Mouse (Mus musculus) hindbrain, embryonic 16.5 days (tissue): ENCODE data around the gene Ckap2. TPM values are rescaled to one million over a fixed set of nuclear protein-coding genes. Genes with fewer than 3 reads are reported as not detected.
A peak's percentile ranks its signal among the peaks of the same experiment; 100 is the strongest.

Experiments
- ATAC-seq: fragments of 200-750 bp; cut with Nextera tagmentation; 2 replicates; pipeline ENCODE4 v1.8.0; 2017; ENCODE audit warnings: moderate TSS enrichment, moderate library complexity
- H3K27ac ChIP-seq: fragments of 300-500 bp; sonication (generic); 2 replicates; pipeline ENCODE4 v1.5.1; 2014; ENCODE audit warnings: low read depth, mild to moderate bottlenecking, control low read depth, low read length, moderate library complexity
- H3K27me3 ChIP-seq: fragments of 300-500 bp; sonication (generic); replicated peaks from 2 replicates; pipeline ENCODE4 v1.6.1; 2014; ENCODE audit warnings: low read length; ENCODE audit not compliant: control insufficient read depth, insufficient read depth
- H3K36me3 ChIP-seq: fragments of 300-500 bp; sonication (generic); 2 replicates; pipeline ENCODE4 v1.6.1; 2014; ENCODE audit warnings: mild to moderate bottlenecking, low read length, moderate library complexity, mixed read lengths; ENCODE audit not compliant: control insufficient read depth, insufficient read depth
- H3K4me1 ChIP-seq: fragments of 300-500 bp; sonication (generic); 2 replicates; pipeline ENCODE4 v1.6.1; 2014; ENCODE audit warnings: low read depth, low read length; ENCODE audit not compliant: control insufficient read depth, insufficient read depth
- H3K4me2 ChIP-seq: fragments of 300-500 bp; sonication (generic); 2 replicates; pipeline ENCODE4 v1.6.1; 2014; ENCODE audit warnings: mild to moderate bottlenecking, low read length, control low read depth, moderate library complexity
- H3K4me3 ChIP-seq: fragments of 300-500 bp; sonication (generic); 2 replicates; pipeline ENCODE4 v1.5.1; 2014; ENCODE audit warnings: mild to moderate bottlenecking, low read length, control low read depth, moderate library complexity
- H3K9ac ChIP-seq: fragments of 300-500 bp; sonication (generic); 2 replicates; pipeline ENCODE4 v1.6.1; 2014; ENCODE audit warnings: low read depth, mild to moderate bottlenecking, control low read depth, low read length, moderate library complexity
- H3K9me3 ChIP-seq: fragments of 300-500 bp; sonication (generic); 2 replicates; pipeline ENCODE4 v1.6.1; 2014; ENCODE audit warnings: mild to moderate bottlenecking, low read length, moderate library complexity; ENCODE audit not compliant: control insufficient read depth
- WGBS: fragments of 180-500 bp; shearing (Covaris S2); extraction: QIAGEN DNeasy Blood & Tissue Kit; methylation state at CpG from one replicate; pipeline ENCODE4 v1.1.7; 2014; 5-methylcytosine and 5-hydroxymethylcytosine counted together
- polyA plus RNA-seq: library from polyadenylated mRNA; unstranded; fragments of >200 nt; fragmentation: Nextera tagmentation; extraction: Ambion mirVana; gene quantifications from 2 replicates; pipeline ENCODE4 v1.2.1, GENCODE M21; 2015

Ckap2 gene
- polyA plus RNA-seq, 1 experiment from 2014 or later = 12.8 TPM

DNA sequence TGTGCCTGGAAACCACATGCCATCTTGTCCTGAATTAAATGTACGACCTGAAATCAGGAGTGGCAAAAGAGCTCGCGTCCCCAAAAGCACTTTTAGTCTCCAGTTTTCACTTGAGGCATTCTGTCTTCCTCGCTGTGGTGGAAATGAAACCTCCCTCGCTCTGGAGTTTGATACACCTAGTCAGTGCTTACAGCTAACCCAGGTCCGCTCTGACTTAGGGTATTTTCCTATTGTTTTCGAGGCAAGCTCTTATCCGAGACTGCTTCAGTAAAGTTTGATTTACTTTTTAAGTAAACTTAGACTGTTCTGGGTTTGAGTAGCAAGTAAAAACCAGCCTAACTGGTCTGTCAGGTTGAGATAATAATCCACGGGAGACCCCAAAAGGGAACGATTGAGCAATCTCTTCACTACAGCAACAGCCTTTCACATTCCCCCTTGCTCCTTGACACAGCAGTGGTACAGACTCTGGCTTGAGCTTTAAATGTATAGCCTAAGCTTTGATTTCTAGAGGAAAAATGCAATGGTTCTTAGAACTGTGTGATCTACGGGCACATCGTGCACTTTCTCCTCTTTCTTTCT lies 7.9 kb upstream of the Ckap2 start:
- no peaks in the 10 kb centered on the region for H3K27me3 ChIP-seq
- H3K4me3 ChIP-seq = peak overlapping the region; percentile 96
- H3K4me2 ChIP-seq = peak overlapping the region; percentile 64
- no peaks in the 10 kb centered on the region for H3K9me3 ChIP-seq
- no peaks in the 10 kb centered on the region for H3K36me3 ChIP-seq
- 12% methylated on average over 12 of the region's 12 CpGs for WGBS
- peak overlapping the region; percentile 99 for H3K9ac ChIP-seq
- peak; percentile 22; the same call in 1 of the 2 replicates for ATAC-seq
- H3K4me1 ChIP-seq = peaks cover 6% of the 10 kb centered on the region
- peak overlapping the region; percentile 97 for H3K27ac ChIP-seq

DNA sequence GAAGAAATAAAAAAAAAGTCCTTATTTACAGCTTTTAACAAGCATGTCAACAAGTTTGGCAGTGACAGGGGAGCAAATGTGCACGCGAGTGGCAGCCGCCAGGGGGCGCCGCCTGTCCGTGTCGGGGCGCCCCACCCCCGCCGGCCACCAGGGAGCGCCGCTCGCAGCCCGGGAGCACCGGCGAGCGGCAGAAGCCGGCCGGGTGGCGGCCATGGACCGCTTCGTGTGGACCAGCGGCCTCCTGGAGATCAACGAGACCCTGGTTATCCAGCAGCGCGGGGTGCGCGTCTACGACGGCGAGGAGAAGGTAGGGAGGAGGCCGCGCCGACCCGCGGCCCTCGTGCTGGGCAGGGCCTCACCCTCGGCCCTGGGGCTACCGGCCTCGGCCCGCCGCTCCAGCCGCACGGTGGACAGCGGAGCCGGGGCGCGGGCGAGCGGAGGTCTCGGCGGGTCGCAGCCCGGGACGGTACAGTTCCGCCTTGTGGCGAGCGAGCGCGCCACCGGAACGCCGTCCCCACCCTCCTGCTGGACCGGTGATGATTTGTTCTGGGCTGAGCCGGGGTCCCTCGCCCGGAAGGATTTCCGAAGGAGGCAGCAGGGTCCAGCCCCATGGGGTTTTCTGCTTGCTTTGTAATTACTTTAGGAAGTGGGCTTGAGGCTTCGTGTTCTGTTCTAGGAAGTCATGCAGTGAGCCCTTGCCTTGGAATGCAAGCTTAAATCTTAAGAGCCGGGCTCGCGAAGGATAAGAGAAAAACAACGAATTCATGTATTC lies 7.2 kb upstream of the Ckap2 start, which contains the start of gene Vps36:
Gene Vps36 (plus strand): TSS at position 150 of the 772 bp plus-strand sequence.
- H3K4me2 ChIP-seq = peak within 1 kb of the TSS; percentile 64
- peak; percentile 96 for ATAC-seq
- H3K27ac ChIP-seq = peak within 1 kb of the TSS; percentile 97
- WGBS = under 1% methylated on average over 61 of the region's 73 CpGs
- no peaks in the 10 kb centered on the region for H3K36me3 ChIP-seq
- no peaks in the 10 kb centered on the region for H3K9me3 ChIP-seq
- H3K27me3 ChIP-seq = no peaks in the 10 kb centered on the region
- peaks cover 6% of the 10 kb centered on the region for H3K4me1 ChIP-seq
- H3K4me3 ChIP-seq = peak within 1 kb of the TSS; percentile 96
- H3K9ac ChIP-seq = peak within 1 kb of the TSS; percentile 99

DNA sequence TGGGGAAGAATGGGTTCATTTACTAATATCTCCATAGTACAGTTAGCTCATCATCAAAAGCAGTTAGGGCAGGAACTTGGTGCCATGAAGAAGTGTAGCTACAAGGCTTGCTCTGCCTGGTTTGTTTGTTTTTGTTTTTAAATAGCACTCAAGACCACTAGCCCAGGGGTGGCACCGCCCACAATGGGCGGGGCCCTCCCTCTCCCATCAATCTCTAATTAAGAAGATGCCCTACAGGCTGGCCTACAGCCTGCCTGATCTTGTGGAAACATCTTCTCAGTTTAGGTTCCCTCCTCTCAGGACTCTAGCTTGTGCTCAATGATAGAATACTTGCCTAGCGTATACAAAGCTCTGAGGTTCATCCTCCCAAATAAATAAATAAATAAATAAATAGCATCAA lies 735 bp downstream of the Ckap2 start:
- peaks cover 5% of the 10 kb centered on the region for H3K4me1 ChIP-seq
- no peaks in the 10 kb centered on the region for H3K27me3 ChIP-seq
- peak; percentile 28 for ATAC-seq
- peak overlapping the region; percentile 90 for H3K4me3 ChIP-seq
- no peaks in the 10 kb centered on the region for H3K36me3 ChIP-seq
- no peaks in the 10 kb centered on the region for H3K9me3 ChIP-seq
- H3K9ac ChIP-seq = no peak overlapping the region
- WGBS = 0% methylated on average over 3 of the region's 3 CpGs
- peak overlapping the region; percentile 62 for H3K4me2 ChIP-seq
- no peak overlapping the region for H3K27ac ChIP-seq

DNA sequence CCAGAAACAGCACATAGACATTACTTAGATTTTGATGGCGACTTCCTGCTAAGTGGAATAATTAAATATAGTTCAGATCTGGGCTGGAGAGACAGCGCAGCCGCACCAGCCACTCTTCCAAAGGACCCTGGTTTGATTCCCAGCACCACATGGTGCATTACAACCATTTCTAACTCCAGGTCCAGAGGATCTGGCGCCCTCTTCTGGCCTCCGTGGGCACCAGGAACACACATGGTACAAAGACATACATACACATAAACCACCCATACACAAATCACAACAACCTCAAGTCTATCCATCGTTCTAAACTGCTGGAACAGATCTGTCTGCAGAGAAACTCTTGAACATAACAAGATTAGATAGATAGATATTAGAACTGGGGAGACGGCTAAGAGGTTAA lies 9.7 kb downstream of the Ckap2 start:
- WGBS = 98% methylated on average over 7 of the region's 7 CpGs
- no peak overlapping the region for H3K27ac ChIP-seq
- no peaks in the 10 kb centered on the region for H3K27me3 ChIP-seq
- H3K9me3 ChIP-seq = no peaks in the 10 kb centered on the region
- H3K36me3 ChIP-seq = no peaks in the 10 kb centered on the region; the same call in 1 of the 2 replicates
- H3K4me3 ChIP-seq = no peak overlapping the region
- H3K4me2 ChIP-seq = no peak overlapping the region
- H3K9ac ChIP-seq = no peak overlapping the region
- no peaks in the 10 kb centered on the region for H3K4me1 ChIP-seq
- no peak for ATAC-seq

DNA sequence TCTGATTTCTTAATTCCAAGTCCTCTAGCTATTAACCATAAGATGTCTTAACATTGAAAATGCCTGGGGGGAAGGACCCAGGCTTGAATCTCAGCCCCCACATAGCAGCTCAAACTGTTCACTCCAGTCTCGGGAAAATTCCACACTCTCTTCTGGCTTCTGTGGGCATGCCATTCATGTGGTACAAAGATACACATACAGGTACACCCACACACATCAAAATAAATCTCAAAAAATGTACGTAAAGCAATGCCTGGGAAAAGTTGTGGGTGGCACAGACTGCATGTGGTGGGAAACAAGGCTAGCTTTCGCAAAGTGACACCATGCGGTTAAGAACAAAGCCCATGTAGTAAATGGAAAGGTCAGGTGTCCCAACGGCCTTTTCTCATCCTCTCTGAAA lies 16.5 kb downstream of the Ckap2 start:
- H3K4me1 ChIP-seq = peaks cover 2% of the 10 kb centered on the region
- 89% methylated on average over 5 of the region's 5 CpGs for WGBS
- no peak overlapping the region for H3K4me2 ChIP-seq
- H3K9ac ChIP-seq = no peak overlapping the region
- ATAC-seq = no peak
- H3K4me3 ChIP-seq = no peak overlapping the region
- H3K27me3 ChIP-seq = no peaks in the 10 kb centered on the region
- H3K9me3 ChIP-seq = no peaks in the 10 kb centered on the region
- H3K36me3 ChIP-seq = peaks cover 3% of the 10 kb centered on the region; the same call in 1 of the 2 replicates
- no peak overlapping the region for H3K27ac ChIP-seq

DNA sequence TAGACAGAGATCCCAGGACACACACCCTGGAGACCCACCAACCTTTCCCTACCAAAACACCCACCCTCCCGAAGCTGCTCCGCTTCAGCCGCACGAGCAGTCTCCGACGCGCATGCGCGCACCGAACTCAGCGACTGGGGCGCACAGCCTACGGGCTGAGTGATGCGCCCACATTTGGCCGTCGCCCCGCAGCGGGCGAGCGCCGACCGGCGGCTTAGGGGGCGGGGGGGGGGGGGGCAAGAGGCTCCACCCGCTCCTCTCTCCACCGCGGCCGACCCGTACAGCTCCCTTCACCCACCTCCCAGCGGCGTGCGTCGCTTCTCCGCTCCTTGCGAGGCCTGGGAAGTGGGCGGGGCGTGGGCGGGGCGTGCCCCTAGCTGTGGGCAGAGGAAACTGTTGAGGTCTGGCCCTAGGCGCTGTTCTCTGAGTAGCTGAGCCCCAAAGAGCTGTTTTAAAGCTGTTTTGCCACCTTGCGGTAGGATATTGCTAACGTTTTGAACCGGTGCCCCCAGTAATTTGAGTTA lies 19.5 kb downstream of the Ckap2 start, which contains the start of gene Nek3:
Gene Nek3 (minus strand): TSS at position 356 of the 524 bp plus-strand sequence.
- Histone ChIP-seq H3K4me1 (peaks cover 2% of the 10 kb centered on the region), H3K9ac (peak within 1 kb of the TSS; percentile 73), H3K36me3 (peaks cover 3% of the 10 kb centered on the region; the same call in 1 of the 2 replicates), H3K4me3 (peak within 1 kb of the TSS; percentile 59), H3K27ac (peak within 1 kb of the TSS; percentile 84), H3K4me2 (peak within 1 kb of the TSS; percentile 57), H3K27me3 (no peaks in the 10 kb centered on the region), H3K9me3 (no peaks in the 10 kb centered on the region)
- WGBS = 1% methylated on average over 25 of the region's 43 CpGs
- ATAC-seq = peak; percentile 99

DNA sequence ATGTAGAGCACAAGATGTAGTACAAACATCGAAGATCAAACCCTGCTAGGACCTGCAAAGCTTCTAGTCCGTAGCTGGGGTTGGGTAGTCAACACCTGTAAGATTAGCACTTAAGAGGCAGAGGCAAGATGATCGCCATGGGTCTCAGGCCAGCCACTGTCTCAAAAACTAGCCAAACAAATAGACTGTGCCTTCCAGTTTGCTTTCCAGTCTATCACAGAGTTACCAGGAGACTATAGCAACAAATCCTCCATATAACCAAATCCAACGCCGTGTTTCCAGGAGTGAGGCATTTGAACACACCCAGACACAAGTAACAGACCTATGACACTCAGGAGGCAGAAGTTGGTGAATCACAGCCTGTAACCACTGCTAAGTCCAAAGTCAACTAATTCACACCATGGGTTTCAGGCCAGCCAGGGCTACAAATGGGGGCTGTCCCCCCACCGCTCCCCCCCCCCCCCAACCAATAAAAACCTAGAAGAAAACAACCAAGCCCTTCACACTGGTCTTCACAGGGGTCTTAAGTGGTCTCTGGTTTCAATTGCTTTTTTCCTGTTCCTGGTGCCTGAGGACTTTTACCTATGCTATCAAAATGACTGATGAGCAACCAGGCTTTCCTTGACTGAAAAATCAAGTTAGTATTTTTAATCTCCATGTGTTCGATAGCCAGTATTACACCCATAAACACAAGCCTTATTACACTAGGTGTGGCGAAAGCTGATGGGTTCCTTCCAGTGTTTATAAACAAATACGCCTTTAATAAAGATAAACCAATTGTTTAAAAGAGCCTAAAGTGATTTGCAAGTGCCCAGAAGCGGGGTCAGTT lies 20.2 kb downstream of the Ckap2 start:
- peak; percentile 57 for ATAC-seq
- Histone ChIP-seq H3K36me3 (peaks cover 3% of the 10 kb centered on the region; the same call in 1 of the 2 replicates), H3K9ac (peak overlapping the region; percentile 73), H3K9me3 (no peaks in the 10 kb centered on the region), H3K27me3 (no peaks in the 10 kb centered on the region), H3K4me2 (peak overlapping the region; percentile 57), H3K27ac (peak overlapping the region; percentile 84; the same call in 1 of the 2 replicates), H3K4me1 (peaks cover 2% of the 10 kb centered on the region), H3K4me3 (peak overlapping the region; percentile 59)
- WGBS = 52% methylated on average over 10 of the region's 10 CpGs

DNA sequence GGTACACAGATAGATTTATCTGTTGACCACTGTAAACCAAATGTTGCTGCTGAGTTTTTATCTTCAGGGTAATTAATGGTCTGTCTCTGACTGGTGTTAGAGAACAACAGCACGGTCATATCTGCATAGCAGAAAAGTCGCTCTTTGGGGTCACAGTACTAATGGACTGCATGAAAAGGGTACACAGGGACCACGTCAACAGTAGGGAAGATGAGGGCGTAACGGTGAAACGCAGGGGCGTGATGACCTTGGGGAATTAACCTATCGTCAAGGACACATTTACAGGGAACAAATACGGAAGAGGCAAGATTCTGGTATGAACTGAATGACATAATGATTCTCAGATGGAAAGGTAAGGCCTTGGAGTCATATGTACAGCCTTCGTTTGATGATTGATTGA lies 21.2 kb downstream of the Ckap2 start:
- peaks cover 2% of the 10 kb centered on the region for H3K4me1 ChIP-seq
- H3K9ac ChIP-seq = no peak overlapping the region
- WGBS = 91% methylated on average over 10 of the region's 10 CpGs
- no peak for ATAC-seq
- no peak overlapping the region for H3K4me3 ChIP-seq
- H3K27ac ChIP-seq = no peak overlapping the region
- H3K4me2 ChIP-seq = no peak overlapping the region
- H3K36me3 ChIP-seq = peaks cover 6% of the 10 kb centered on the region; the same call in 1 of the 2 replicates
- no peaks in the 10 kb centered on the region for H3K9me3 ChIP-seq
- no peaks in the 10 kb centered on the region for H3K27me3 ChIP-seq
